Mouse (Mus musculus) brain, embryonic 14.5 days (tissue): ENCODE measurements at regions not wholly inside any gene's neighbourhood (a gene's known extent, or its start where the extent isn't known, plus 50 kb on each side); places are given as distances from the start of the nearest gene placed in this dataset.

Experiments
- CTCF ChIP-seq: fragments of 200-500 bp; IDR thresholded peaks from 2 replicates; pipeline ENCODE4 v1.5.1; 2012; ENCODE audit warnings: inconsistent platforms, mild to moderate bottlenecking, moderate library complexity, borderline replicate concordance; ENCODE audit not compliant: insufficient read depth, insufficient read length; ENCODE audit errors: extremely low read depth
- POLR2A ChIP-seq: fragments of 200-500 bp; IDR thresholded peaks from 2 replicates; pipeline ENCODE4 v1.6.1; 2012; ENCODE audit warnings: mild to moderate bottlenecking, inconsistent platforms, borderline replicate concordance; ENCODE audit not compliant: poor library complexity, insufficient read depth, insufficient read length, severe bottlenecking; ENCODE audit errors: extremely low read depth

DNA sequence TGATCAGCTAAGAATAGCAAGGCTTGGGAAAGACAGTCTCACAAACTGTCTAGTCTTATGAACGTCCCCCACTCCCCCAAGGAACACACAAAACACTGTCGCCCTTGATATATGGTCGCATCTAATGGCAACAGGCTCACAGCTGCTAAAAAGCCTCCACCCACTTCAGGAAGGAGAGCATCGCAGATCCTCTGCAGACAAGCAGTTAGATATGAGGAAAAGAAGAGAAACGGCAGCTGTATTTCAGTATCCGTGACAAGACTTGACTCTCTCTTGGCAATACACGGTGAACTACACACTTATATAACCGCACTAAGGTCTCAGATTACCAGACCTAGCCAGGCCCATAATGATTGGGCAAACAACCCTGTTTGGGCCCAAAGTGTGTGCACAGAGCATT lies 161.5 kb upstream of the Sh3bp4 start:
- TF ChIP-seq CTCF (no peak), POLR2A (no peak)
